Mouse (Mus musculus): Measurements from ENCODE around the gene Kdelr2.

GRCm38 (mm10) chr5:143356017-143356416 is 47.6 kb upstream of the Kdelr2 start:
- no peak for TF ChIP-seq CTCF (conservative IDR thresholded peaks at IDR 0.05; ENCODE audit: insufficient read depth, insufficient read length, low read depth, low read length)
- no peak for TF ChIP-seq POLR2A (IDR thresholded peaks at IDR 0.05; ENCODE audit: low read depth, low read length)
